Comparison of ENCODE assay signal across 23 mouse cellular contexts in genomic region chr19:46928136-46928535, GRCm38 (mm10).
A peak's percentile ranks its signal among the peaks of the same experiment; 100 is the strongest.
DNase-seq lines count a peak whose midpoint lies in the region; ATAC-seq and TF ChIP-seq lines count a peak whose summit lies in the region.
"Had no signal": no experiment of that assay in that cellular context is flagged by ENCODE, and none has a peak within 500 bp of the region (broad histone marks: within the 10 kb centered on the region; RNA-seq: fewer than 3 reads in every experiment).

No protein-coding gene starts in this region.

- no peak overlapping the region for H3K9ac ChIP-seq in heart, embryonic 15.5 days
- H3K9ac ChIP-seq in lung, postnatal 0 days (replicated peaks; ENCODE audit: low read depth): no peak overlapping the region
- H3K9ac ChIP-seq: embryonic facial prominence, embryonic 15.5 days; hindbrain, embryonic 14.5 days; intestine, embryonic 15.5 days had no signal

- H3K4me3 ChIP-seq in gastrocnemius, adult 2 months: no peak overlapping the region; the same call in 1 of the 2 replicates
- H3K4me3 ChIP-seq in heart, embryonic 15.5 days: no peak overlapping the region
- no peak overlapping the region for H3K4me3 ChIP-seq in left cerebral cortex, adult 2 months
- no peak overlapping the region for H3K4me3 ChIP-seq in lung, postnatal 0 days (ENCODE audit: low read depth, low read length)
- H3K4me3 ChIP-seq: embryonic facial prominence, embryonic 15.5 days; erythroblast, embryonic 14.5 days; hindbrain, embryonic 10.5 days; intestine, embryonic 15.5 days had no signal

- intact Hi-C loops in gastrocnemius, adult 2 months (cut with DNase I): no loop called here
- intact Hi-C loops in left cerebral cortex, adult 2 months (cut with DNase I): no loop called here
- intact Hi-C loops in left cerebral cortex, postnatal 36 days (cut with DNase I): loop anchor here (5.0 kb wide), 1 partner anchor 34 kb away; no protein-coding TSS in a partner anchor

- H3K9me3 ChIP-seq in heart, embryonic 15.5 days (replicated peaks): no peaks in the 10 kb centered on the region
- no peaks in the 10 kb centered on the region for H3K9me3 ChIP-seq in lung, postnatal 0 days (ENCODE audit: low read length)
- H3K9me3 ChIP-seq: embryonic facial prominence, embryonic 15.5 days; G1E; hindbrain, embryonic 10.5 days; intestine, embryonic 15.5 days had no signal

- no peaks in the 10 kb centered on the region for H3K27me3 ChIP-seq in heart, embryonic 15.5 days
- no peaks in the 10 kb centered on the region for H3K27me3 ChIP-seq in lung, postnatal 0 days (replicated peaks; ENCODE audit: insufficient read depth, low read length)
- H3K27me3 ChIP-seq: embryonic facial prominence, embryonic 15.5 days; intestine, embryonic 15.5 days had no signal

- WGBS in heart, embryonic 15.5 days: 37% methylated on average over 4 of the region's 4 CpGs
- 27% methylated on average over 4 of the region's 4 CpGs for WGBS in lung, postnatal 0 days

- peak overlapping the region; percentile 64 for H3K27ac ChIP-seq in gastrocnemius, adult 2 months
- H3K27ac ChIP-seq in heart, embryonic 15.5 days: peak overlapping the region; percentile 83
- peak overlapping the region; percentile 48; the same call in 1 of the 2 replicates for H3K27ac ChIP-seq in left cerebral cortex, adult 2 months
- no peak overlapping the region for H3K27ac ChIP-seq in lung, postnatal 0 days (ENCODE audit: low read length)
- H3K27ac ChIP-seq: hindbrain, embryonic 10.5 days; hindbrain, embryonic 14.5 days; intestine, embryonic 15.5 days had no signal

- TF ChIP-seq CTCF in gastrocnemius, adult 2 months (IDR thresholded peaks at IDR 0.05): no peak
- no peak for TF ChIP-seq CTCF in left cerebral cortex, adult 2 months (IDR thresholded peaks at IDR 0.05)
- TF ChIP-seq CTCF in lung, postnatal 0 days (IDR thresholded peaks at IDR 0.05): no peak

- no peak for TF ChIP-seq EP300 in lung, postnatal 0 days (IDR thresholded peaks at IDR 0.05)

- peaks cover 58% of the 10 kb centered on the region for H3K4me1 ChIP-seq in heart, embryonic 15.5 days (replicated peaks)
- H3K4me1 ChIP-seq in lung, postnatal 0 days (ENCODE audit: insufficient read depth, low read depth, low read length): peaks cover 8% of the 10 kb centered on the region; the same call in 1 of the 2 replicates
- H3K4me1 ChIP-seq: intestine, embryonic 15.5 days had no signal

- H3K36me3 ChIP-seq in heart, embryonic 15.5 days: no peaks in the 10 kb centered on the region
- H3K36me3 ChIP-seq in lung, postnatal 0 days (ENCODE audit: insufficient read depth, low read length): no peaks in the 10 kb centered on the region
- H3K36me3 ChIP-seq: embryonic facial prominence, embryonic 15.5 days; hindbrain, embryonic 10.5 days; intestine, embryonic 15.5 days had no signal

- no peak for ATAC-seq in heart, embryonic 15.5 days (replicated peaks; ENCODE audit: insufficient number of reproducible peaks, insufficient read depth, low FRiP score, low read depth)
- no peak for ATAC-seq in lung, postnatal 0 days
- ATAC-seq: forebrain, embryonic 16.5 days; intestine, embryonic 15.5 days had no signal

- H3K4me2 ChIP-seq in heart, embryonic 15.5 days: no peak overlapping the region
- H3K4me2 ChIP-seq in lung, postnatal 0 days (replicated peaks; ENCODE audit: low read depth, low read length): no peak overlapping the region
- H3K4me2 ChIP-seq: embryonic facial prominence, embryonic 15.5 days; hindbrain, embryonic 14.5 days; intestine, embryonic 15.5 days had no signal

- DNase-seq in gastrocnemius, adult 2 months: no peak
- DNase-seq in gastrocnemius, adult 8-10 months (ENCODE audit: low spot score in 2 of 2): no peak
- DNase-seq in heart, adult 9 months (ENCODE audit: low spot score in 2 of 2): no peak
- no peak for DNase-seq in left cerebral cortex, adult 2 months (ENCODE audit: extremely low spot score in 1 of 2, low spot score in 2 of 2)
- no peak for DNase-seq in left cerebral cortex, postnatal 36 days (ENCODE audit: low spot score in 2 of 2)
- peak; percentile 19 for DNase-seq in lung, postnatal 0 days (ENCODE audit: low spot score)
- DNase-seq in lung, postnatal 25 days (ENCODE audit: low spot score): no peak
- DNase-seq: adrenal gland, postnatal 10 days; B cell, adult 2 months; cerebellum, adult 11 months; cerebellum, adult 8-10 months; cerebellum, postnatal 14 days; embryo, embryonic 11 days; gastrocnemius, postnatal 25 days; heart, postnatal 14 days had no signal
